Mouse (Mus musculus) gastrocnemius, adult 8-10 months (tissue): Measurements from ENCODE around the gene Mettl15. TPM values are rescaled to one million over a fixed set of nuclear protein-coding genes. Genes with fewer than 3 reads are reported as not detected.
"Not testable (repeated sequence)": the region's sequence is repeated elsewhere in the genome, so short reads cannot be mapped to it uniquely, and the experiment has no call there.

ENCODE experiments used
- DNase-seq, 2 experiments: peaks; one replicate each; pipeline ENCODE4 v3.0.0; 2022; ENCODE audit warnings: low spot score in 2 of 2
- total RNA-seq, 4 experiments: library from RNA; stranded (reverse); gene quantifications; 2 replicates each; pipeline ENCODE4 v1.2.4; 2022

Gene Mettl15
- 1 to 10 TPM; 4.1 to 6.4 (median 5.6) TPM for total RNA-seq

DNA sequence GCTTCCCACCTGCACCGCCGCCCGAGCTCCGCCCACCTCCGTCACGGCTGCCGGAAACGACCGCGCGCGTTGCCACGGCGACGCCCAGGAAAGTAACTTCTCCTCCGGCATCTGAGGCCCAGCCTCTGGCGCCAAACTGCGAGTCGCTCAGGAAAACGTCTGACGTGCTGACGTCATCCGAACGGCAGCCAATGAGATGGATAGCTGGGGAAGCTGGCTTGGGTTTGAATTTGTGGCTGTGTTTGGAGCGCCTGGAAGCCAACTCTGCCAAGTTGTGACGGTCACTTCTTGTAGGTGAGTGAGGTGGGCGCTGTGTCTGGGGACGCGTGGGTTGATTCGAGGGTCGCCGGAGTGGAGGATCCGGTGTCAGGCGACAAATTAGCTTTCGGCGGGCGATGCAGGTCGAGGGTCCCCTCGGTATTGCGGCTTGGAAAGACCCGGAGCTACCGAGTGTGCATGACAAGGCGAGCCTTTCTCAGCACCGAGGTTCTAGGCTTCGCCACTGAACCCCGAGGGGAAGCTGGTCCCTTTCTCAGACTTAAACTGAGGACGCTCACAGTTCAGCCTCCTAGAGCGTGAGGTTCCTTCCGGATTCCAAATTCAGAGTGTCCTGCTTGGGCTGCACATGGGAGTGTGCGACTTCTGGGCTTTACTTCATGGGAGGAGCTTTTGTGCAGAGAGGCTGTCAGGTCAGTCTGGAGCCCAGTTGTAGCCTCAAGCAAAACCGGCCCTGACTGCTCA lies at the start of gene Mettl15, which contains the start of gene Kif18a:
Gene Mettl15, minus strand, starts transcription at position 149 of the 741 bp plus-strand sequence.
Gene Kif18a, plus strand, starts transcription at position 139 of the 741 bp plus-strand sequence.
- DNase-seq = peak; percentile 84 to 90

- no peak for DNase-seq
Observed at GRCm38 (mm10) chr2:109311369-109311768, 30.8 kb upstream of the Mettl15 start.

DNA sequence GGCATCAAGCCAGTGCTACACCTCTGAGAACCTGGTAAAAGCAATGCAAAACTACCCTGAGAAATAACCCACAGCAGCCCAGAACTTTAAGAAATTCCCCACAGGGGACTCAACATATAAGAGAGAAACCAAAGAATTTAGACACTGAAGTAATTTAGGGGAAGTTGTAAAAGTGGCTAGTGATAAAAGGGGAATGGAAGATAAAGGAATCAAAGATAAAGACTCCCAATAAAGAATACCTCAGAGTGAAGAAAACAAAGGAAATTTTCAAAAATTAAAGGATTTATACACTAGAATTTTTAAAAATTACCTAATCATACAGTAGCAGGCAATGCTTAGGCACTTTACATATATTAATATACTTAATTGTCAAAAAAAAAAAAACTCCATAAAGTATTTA lies 23.1 kb upstream of the Mettl15 start:
- DNase-seq = no peak

- no peak for DNase-seq
Observed at GRCm38 (mm10) chr2:109302234-109302633, 21.7 kb upstream of the Mettl15 start.

DNA sequence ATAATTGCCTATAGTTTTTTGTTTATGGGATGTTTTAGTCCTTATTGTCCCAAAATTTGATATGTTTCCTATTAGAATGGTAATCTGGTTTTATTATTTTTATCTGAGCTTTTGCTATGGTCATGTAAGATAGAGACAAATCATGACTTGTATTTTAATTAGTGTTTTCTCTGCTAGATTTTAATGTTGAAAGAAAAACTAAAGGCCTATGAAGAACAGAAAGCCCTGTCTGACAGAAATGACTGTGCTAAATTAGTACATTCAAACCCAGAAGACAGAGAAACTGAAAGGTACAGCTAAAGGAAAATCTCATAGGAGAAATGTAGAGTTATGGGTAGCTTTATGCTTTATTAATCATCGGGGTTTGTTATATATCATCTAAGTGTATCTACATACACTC lies 17.6 kb upstream of the Mettl15 start:
- no peak for DNase-seq

DNA sequence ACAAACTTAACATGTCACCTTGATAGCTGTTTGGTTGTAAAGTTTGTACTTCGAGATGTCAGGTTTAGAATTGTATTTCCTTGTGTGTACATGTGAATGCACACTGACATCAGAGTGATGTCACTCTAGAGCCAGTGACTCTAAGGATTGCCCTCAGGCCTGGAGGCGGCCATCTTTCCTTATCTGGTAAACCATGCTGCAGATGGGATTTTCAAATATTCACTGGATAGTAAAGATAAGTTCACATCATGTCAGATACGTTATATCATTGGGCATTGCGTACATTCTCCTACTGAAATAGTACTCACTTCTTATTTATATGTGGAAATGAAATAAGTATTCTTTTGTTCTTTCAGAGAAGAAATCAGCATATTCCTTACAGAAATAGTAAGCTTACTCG lies 15.7 kb upstream of the Mettl15 start:
- DNase-seq = no peak

DNA sequence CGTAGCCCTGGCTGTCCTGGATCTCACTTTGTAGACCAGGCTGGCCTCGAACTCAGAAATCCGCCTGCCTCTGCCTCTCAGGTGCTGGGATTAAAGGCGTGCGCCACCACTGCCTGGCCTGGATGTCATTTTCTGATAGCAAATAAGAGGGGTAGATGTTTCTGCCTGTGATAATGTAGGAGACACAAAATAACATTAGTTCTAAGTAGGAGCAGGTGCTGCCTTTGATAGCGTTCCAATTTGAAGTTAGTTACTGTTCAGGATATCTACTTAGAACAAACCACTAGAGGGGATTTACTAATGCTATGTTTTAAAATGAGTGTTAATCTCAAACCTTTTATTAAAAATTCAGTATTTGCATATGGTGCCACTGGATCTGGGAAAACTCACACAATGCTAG lies 8.8 kb upstream of the Mettl15 start:
- DNase-seq = no peak

GRCm38 (mm10) chr2:109284121-109284520 lies 3.6 kb upstream of the Mettl15 start:
- no peak for DNase-seq

GRCm38 (mm10) chr2:109281341-109281690 lies 768 bp upstream of the Mettl15 start:
- DNase-seq = no peak

- no peak for DNase-seq
Observed at GRCm38 (mm10) chr2:109280272-109280599, 312 bp downstream of the Mettl15 start.

DNA sequence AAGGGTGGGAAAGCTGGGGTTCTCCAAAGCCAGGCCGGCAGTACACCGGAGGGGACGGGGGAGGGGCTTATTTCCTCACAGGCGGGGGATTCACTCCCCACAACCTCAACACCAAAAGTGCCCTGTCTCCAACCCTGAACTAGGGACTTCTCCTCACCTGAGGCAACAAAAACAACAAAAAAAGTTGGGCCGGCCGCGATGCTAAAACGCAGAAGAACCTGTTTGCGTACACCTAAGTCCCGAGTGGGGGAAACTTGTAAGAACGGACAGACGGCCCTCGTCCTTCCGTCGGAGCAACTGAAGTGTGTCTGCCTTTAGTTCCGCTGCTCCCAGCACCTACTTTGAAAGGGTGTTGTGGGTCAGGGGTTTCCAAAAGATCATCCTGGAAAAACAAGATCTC lies 2.5 kb downstream of the Mettl15 start:
- peak; percentile 12 to 14 for DNase-seq

- no peak for DNase-seq
Observed at GRCm38 (mm10) chr2:109277593-109277992, 3.0 kb downstream of the Mettl15 start.

GRCm38 (mm10) chr2:109273098-109273497 lies 7.5 kb downstream of the Mettl15 start:
- DNase-seq = no peak

GRCm38 (mm10) chr2:109262779-109263178 lies 17.8 kb downstream of the Mettl15 start:
- no peak for DNase-seq

DNA sequence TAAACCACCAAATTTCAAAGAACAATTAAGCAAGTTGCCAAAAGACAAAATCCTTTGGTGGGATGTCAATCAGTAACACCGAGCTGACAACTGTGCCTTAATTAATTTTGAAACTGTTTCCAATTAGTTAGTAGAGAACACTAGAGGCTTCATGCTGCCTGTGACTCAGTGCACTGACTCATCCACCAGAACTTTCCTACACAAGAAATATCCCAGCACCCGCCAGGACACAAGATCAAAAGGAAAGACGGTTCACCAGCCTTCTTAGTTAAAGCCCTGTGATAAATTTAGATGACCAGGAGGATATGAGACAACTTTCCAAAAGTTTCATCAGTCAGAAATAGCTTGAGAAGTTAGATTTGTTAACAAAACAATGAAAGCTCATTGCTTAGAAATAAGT lies 38.6 kb downstream of the Mettl15 start:
- DNase-seq = no peak

- DNase-seq = no peak
Observed at GRCm38 (mm10) chr2:109235741-109236140, 44.8 kb downstream of the Mettl15 start.

- no peak for DNase-seq
Observed at GRCm38 (mm10) chr2:109233876-109234275, 46.7 kb downstream of the Mettl15 start.

DNA sequence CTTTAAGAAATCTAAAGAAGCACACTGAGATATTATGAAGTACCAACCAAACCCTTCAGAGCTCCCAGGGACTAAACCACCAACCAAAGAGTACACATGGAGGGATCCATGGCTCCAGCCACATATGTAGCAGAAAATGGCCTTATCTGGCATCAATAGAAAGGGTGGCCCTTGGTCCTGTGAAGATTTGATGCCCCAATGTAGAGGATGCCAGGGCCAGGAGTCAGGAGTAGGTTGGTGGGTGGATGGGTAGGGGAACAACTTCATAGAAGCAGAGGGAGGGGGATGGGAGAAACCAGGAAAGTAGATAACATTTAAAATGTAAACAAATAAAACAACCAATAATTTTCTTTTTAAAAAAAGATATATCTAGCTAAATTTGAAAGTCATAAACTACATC lies 50.1 kb downstream of the Mettl15 start:
- DNase-seq = no peak

- DNase-seq = no peak
Observed at GRCm38 (mm10) chr2:109227196-109227595, 53.4 kb downstream of the Mettl15 start.

DNA sequence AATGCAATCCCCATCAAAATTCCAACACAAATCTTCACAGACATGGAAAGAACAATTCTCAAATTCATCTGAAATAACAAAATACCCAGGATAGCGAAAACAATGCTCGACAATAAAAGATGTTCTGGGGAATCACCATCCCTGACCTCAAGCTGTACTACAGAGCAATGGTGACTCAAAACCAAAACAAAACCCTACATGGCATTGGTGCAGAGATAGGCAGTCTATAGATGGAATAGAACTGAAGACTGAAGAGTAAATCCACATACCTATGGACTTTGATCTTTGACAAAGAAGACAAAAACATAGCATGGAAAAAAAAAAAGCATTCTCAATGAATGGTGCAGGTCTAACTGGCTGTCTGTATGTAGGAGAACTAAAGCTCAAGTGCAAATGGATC lies 59.1 kb downstream of the Mettl15 start:
- DNase-seq = no peak

DNA sequence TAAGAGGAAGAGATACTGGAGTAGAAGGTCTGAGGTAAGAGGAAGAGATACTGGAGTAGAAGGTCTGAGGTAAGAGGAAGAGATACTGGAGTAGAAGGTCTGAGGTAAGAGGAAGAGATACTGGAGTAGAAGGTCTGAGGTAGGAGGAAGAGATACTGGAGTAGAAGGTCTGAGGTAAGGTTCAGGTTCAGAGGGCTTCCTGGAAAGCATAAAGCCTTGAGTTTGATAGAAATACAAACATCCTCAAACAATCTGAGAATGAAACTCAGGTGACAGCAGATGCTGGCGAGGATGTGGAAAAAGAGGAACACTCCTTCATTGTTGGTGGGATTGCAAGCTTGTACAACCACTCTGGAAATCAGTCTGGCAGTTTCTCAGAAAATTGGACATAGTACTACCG lies 63.9 kb downstream of the Mettl15 start:
- not testable (repeated sequence) for DNase-seq

GRCm38 (mm10) chr2:109210641-109211040 lies 69.9 kb downstream of the Mettl15 start:
- not testable (repeated sequence) for DNase-seq

GRCm38 (mm10) chr2:109208032-109208431 lies 72.5 kb downstream of the Mettl15 start:
- no peak for DNase-seq

GRCm38 (mm10) chr2:109182993-109183392 lies 97.6 kb downstream of the Mettl15 start:
- no peak for DNase-seq
